Mouse (Mus musculus) liver, embryonic 14.5 days (tissue): ENCODE measurements around the gene 1110057P08Rik. TPM values are rescaled to one million over a fixed set of nuclear protein-coding genes. Genes with fewer than 3 reads are reported as not detected.
"Not testable (repeated sequence)": the region's sequence is repeated elsewhere in the genome, so short reads cannot be mapped to it uniquely, and the experiment has no call there.

Source experiments
- ATAC-seq: fragments of 200-750 bp; cut with Nextera tagmentation; 2 replicates; pipeline ENCODE4 v1.8.0; 2017; ENCODE audit warnings: moderate number of reproducible peaks, mild to moderate bottlenecking, moderate library complexity; ENCODE audit not compliant: insufficient read depth
- DNase-seq, 3 experiments: peaks; one replicate each; pipeline ENCODE4 v3.0.0-alpha.2; 2012 to 2013; ENCODE audit warnings: low read depth in 3 of 3, low spot score in 3 of 3
- H3K27ac ChIP-seq: fragments of 300-500 bp; sonication (generic); 2 replicates; pipeline ENCODE4 v1.5.1; 2014; ENCODE audit warnings: moderate library complexity, mild to moderate bottlenecking, control low read depth, inconsistent platforms
- H3K27me3 ChIP-seq: fragments of 300-500 bp; sonication (generic); 2 replicates; pipeline ENCODE4 v1.6.1; 2014; ENCODE audit warnings: mild to moderate bottlenecking, low read length, moderate library complexity; ENCODE audit not compliant: control insufficient read depth, insufficient read depth
- H3K36me3 ChIP-seq: fragments of 300-500 bp; sonication (generic); replicated peaks from 2 replicates; pipeline ENCODE4 v1.6.1; 2014; ENCODE audit warnings: low read depth; ENCODE audit not compliant: control insufficient read depth, insufficient read depth
- H3K4me1 ChIP-seq, 2 experiments: fragments of 200-500 bp in 1 of 2; fragments of 300-500 bp in 1 of 2; sonication (generic) in 1 of 2; replicated peaks; 2 replicates each; pipeline ENCODE4 v1.6.1; 2012 to 2014; ENCODE audit warnings: antibody characterized with exemption in 1 of 2, inconsistent platforms in 1 of 2, low read length in 1 of 2; ENCODE audit not compliant: control insufficient read depth in 2 of 2, insufficient read depth in 2 of 2
- H3K4me2 ChIP-seq: fragments of 300-500 bp; sonication (generic); 2 replicates; pipeline ENCODE4 v1.6.1; 2014; ENCODE audit warnings: low read depth, mild to moderate bottlenecking, control low read depth, moderate library complexity
- H3K4me3 ChIP-seq, 2 experiments: fragments of 200-500 bp in 1 of 2; fragments of 300-500 bp in 1 of 2; sonication (generic) in 1 of 2; 2 replicates each; pipeline ENCODE4 v1.5.1; 2012 to 2014; ENCODE audit warnings: low read depth in 2 of 2, low read length in 2 of 2, mild to moderate bottlenecking in 2 of 2, control low read depth in 1 of 2, inconsistent platforms in 1 of 2, moderate library complexity in 1 of 2; ENCODE audit not compliant: insufficient read depth in 1 of 2
- H3K9ac ChIP-seq: fragments of 300-500 bp; sonication (generic); replicated peaks from 2 replicates; pipeline ENCODE4 v1.6.1; 2014; ENCODE audit warnings: mild to moderate bottlenecking, control low read depth, moderate library complexity
- H3K9me3 ChIP-seq: fragments of 300-500 bp; sonication (generic); 2 replicates; pipeline ENCODE4 v1.6.1; 2016; ENCODE audit warnings: low read length, mixed read lengths; ENCODE audit not compliant: control insufficient read depth
- CTCF ChIP-seq: IDR thresholded peaks from 2 replicates; pipeline ENCODE4 v1.5.1; 2016; ENCODE audit warnings: antibody characterized with exemption, low read depth, control low read depth
- EP300 ChIP-seq: IDR thresholded peaks from 2 replicates; pipeline ENCODE4 v1.6.1; 2016; ENCODE audit warnings: antibody characterized with exemption, low read depth
- WGBS: fragments of 180-500 bp; shearing (Covaris S2); extraction: QIAGEN DNeasy Blood & Tissue Kit; methylation state at CpG from one replicate; pipeline ENCODE4 v1.1.7; 2014; ENCODE audit not compliant: insufficient replicate concordance; 5-methylcytosine and 5-hydroxymethylcytosine counted together
- polyA plus RNA-seq, 2 experiments: library from polyadenylated mRNA; depleted of rRNA in 1 of 2; stranded (reverse) in 1 of 2; unstranded in 1 of 2; fragments of >200 nt; fragmentation: Nextera tagmentation in 1 of 2; extraction: Ambion mirVana in 1 of 2; gene quantifications; 2 replicates each; pipeline versions ENCODE4 v1.2.1 to v1.2.3; 2012 to 2014

The 1110057P08Rik gene
- polyA plus RNA-seq (2012; rRNA removed) (not detected in 2 replicates), polyA plus RNA-seq (2014; fragmentation: Nextera tagmentation; extraction: Ambion mirVana) (not detected in 2 replicates)

GRCm38 (mm10) chr16:89174435-89174834 lies at the start of gene 1110057P08Rik:
1110057P08Rik (plus strand) TSS chr16:89174735.
- DNase-seq (no peak), ATAC-seq (no peak)
- Histone ChIP-seq H3K9ac (no peak within 1 kb of the TSS), H3K27ac (no peak within 1 kb of the TSS), H3K4me2 (no peak within 1 kb of the TSS), H3K4me1 (no peaks in the 10 kb centered on the region), H3K36me3 (no peaks in the 10 kb centered on the region), H3K4me3 (no peak within 1 kb of the TSS), H3K27me3 (no peaks in the 10 kb centered on the region), H3K9me3 (no peaks in the 10 kb centered on the region)
- WGBS, result 52% methylated on average over 2 of the region's 2 CpGs
- TF ChIP-seq EP300 (no peak), CTCF (no peak)

- no peak for DNase-seq
- WGBS, result 71% methylated on average over 1 of the region's 1 CpGs
- no peaks in the 10 kb centered on the region for H3K27me3 ChIP-seq
These were observed 34.0 kb upstream of the 1110057P08Rik start, which contains the start of gene Gm6358 for GRCm38 (mm10) chr16:89140551-89140950. Gm6358 (plus strand) TSS chr16:89140851.

GRCm38 (mm10) chr16:89150786-89151185 lies 23.7 kb upstream of the 1110057P08Rik start, which contains the start of gene Gm10061:
Gm10061 (plus strand) TSS chr16:89151086.
- H3K27ac ChIP-seq, result no peak within 1 kb of the TSS
- no peak within 1 kb of the TSS for H3K4me2 ChIP-seq
- DNase-seq, result no peak
- no peak for ATAC-seq
- H3K4me3 ChIP-seq, result no peak within 1 kb of the TSS
- no peaks in the 10 kb centered on the region for H3K9me3 ChIP-seq
- H3K4me1 ChIP-seq, result no peaks in the 10 kb centered on the region
- H3K36me3 ChIP-seq, result no peaks in the 10 kb centered on the region
- H3K27me3 ChIP-seq, result no peaks in the 10 kb centered on the region
- TF ChIP-seq EP300 (no peak), CTCF (no peak)
- WGBS, result 85% methylated on average over 1 of the region's 1 CpGs
- H3K9ac ChIP-seq, result no peak within 1 kb of the TSS

More at GRCm38 (mm10) chr16:89140551-89140950, 34.0 kb upstream of the 1110057P08Rik start, which contains the start of gene Gm6358:
- no peak for ATAC-seq
- Histone ChIP-seq H3K9me3 (no peaks in the 10 kb centered on the region), H3K4me2 (no peak within 1 kb of the TSS), H3K9ac (no peak within 1 kb of the TSS), H3K4me1 (no peaks in the 10 kb centered on the region), H3K4me3 (no peak within 1 kb of the TSS), H3K27ac (no peak within 1 kb of the TSS), H3K36me3 (no peaks in the 10 kb centered on the region)
- TF ChIP-seq EP300, result no peak
- TF ChIP-seq CTCF, result no peak

GRCm38 (mm10) chr16:89157652-89158051 lies 16.9 kb upstream of the 1110057P08Rik start, which contains the start of gene Gm9789:
Gm9789 (plus strand) TSS chr16:89157952.
- no peak for TF ChIP-seq CTCF
- no peak for TF ChIP-seq EP300
- DNase-seq, result no peak

GRCm38 (mm10) chr16:89169190-89169589 lies 5.3 kb upstream of the 1110057P08Rik start, which contains the start of gene Gm7735:
Gm7735 (plus strand) TSS chr16:89169490.
- H3K36me3 ChIP-seq, H3K27ac ChIP-seq, DNase-seq, H3K4me3 ChIP-seq, H3K9ac ChIP-seq, H3K9me3 ChIP-seq, ATAC-seq, H3K27me3 ChIP-seq, H3K4me1 ChIP-seq, H3K4me2 ChIP-seq: not testable (repeated sequence)

More at GRCm38 (mm10) chr16:89157652-89158051, 16.9 kb upstream of the 1110057P08Rik start, which contains the start of gene Gm9789:
- Histone ChIP-seq H3K9ac (no peak within 1 kb of the TSS), H3K4me3 (no peak within 1 kb of the TSS), H3K4me1 (no peaks in the 10 kb centered on the region), H3K36me3 (no peaks in the 10 kb centered on the region), H3K27ac (no peak within 1 kb of the TSS), H3K9me3 (no peaks in the 10 kb centered on the region), H3K27me3 (no peaks in the 10 kb centered on the region), H3K4me2 (no peak within 1 kb of the TSS)
- no peak for ATAC-seq
- 63% methylated on average over 4 of the region's 4 CpGs for WGBS
